Mouse (Mus musculus): ENCODE results near the gene Usp22. TPM values are rescaled to one million over a fixed set of nuclear protein-coding genes. Genes with fewer than 3 reads are reported as not detected.

Usp22 gene
- polyA plus RNA-seq, 1 experiment from 2014 or later, result 255 TPM

DNA sequence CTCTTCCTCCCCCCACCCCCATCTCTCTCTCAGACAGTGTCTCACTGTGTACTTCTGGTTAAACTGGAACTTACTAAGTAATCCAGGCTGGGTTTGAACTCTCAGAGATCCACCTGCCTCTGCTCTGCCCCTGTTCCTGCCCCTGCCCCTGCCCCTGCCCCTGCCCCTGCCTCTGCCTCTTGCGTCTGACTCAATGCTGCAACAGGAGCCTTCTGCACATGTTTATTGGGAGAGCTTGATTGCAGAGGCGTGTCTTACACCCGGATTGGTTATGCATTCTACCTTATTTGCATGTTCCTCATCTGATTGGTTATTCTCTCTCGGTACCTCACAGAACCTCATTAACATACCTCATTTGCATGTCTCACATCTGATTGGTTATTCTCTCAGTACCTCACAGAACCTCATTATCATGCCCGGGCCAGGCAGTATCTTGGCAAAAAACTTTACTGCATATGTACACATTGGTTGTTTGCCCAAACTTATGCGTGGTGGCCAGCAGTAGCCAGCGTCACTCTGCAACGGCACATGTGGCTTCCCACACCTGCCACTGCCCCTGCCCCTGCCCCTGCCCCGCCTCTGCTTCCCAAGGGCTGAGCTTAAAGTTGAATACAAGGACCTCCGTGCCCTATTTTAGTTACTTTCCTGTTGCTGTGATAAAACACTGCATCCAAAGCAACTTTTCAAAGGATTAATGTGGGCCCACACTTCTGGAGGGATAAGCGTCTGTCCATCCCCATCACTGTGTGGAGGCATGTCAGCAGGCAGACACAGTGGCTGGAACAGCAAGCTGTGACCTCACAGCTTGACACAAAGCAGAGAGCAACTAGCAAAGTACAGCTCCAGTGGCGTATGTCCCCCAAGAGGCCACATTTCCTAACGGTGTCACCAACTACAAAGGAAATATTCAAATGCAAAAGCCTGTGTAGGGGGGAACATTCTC, 72.2 kb downstream of the Usp22 start:
- peak; percentile 11 for DNase-seq (ENCODE audit: low spot score)
- Histone ChIP-seq H3K27me3 (ENCODE audit: insufficient read depth, poor library complexity, severe bottlenecking) (peaks cover 4% of the 10 kb centered on the region; the same call in 1 of the 2 replicates), H3K36me3 (no peaks in the 10 kb centered on the region), H3K4me3 (no peak overlapping the region), H3K4me1 (replicated peaks) (peaks cover 16% of the 10 kb centered on the region), H3K27ac (no peak overlapping the region), H3K9me3 (no peaks in the 10 kb centered on the region)
- 56% methylated on average over 13 of the region's 13 CpGs for WGBS

Other genes starting within 250 kb of the Usp22 start
- 55.9 and 67.5 TPM in 2 replicates for gene Map2k3, start 243.0 kb downstream of the Usp22 start, polyA plus RNA-seq (2016; fragmentation: Nextera tagmentation; extraction: Ambion mirVana)
- gene Kcnj12, start 152.5 kb downstream of the Usp22 start, polyA plus RNA-seq (2016; fragmentation: Nextera tagmentation; extraction: Ambion mirVana), result 2.9 and 3.7 TPM in 2 replicates
- 0.73 and 1.5 TPM in 2 replicates for gene Tnfrsf13b, start 48.3 kb downstream of the Usp22 start, polyA plus RNA-seq (2016; fragmentation: Nextera tagmentation; extraction: Ambion mirVana)
- not detected in 2 replicates for gene Aldh3a1, start 32.5 kb upstream of the Usp22 start, polyA plus RNA-seq (2016; fragmentation: Nextera tagmentation; extraction: Ambion mirVana)
- 22.6 and 23.6 TPM in 2 replicates for gene Aldh3a2, start 92.4 kb upstream of the Usp22 start, polyA plus RNA-seq (2016; fragmentation: Nextera tagmentation; extraction: Ambion mirVana)
- gene Slc47a2, start 167.8 kb upstream of the Usp22 start, polyA plus RNA-seq (2016; fragmentation: Nextera tagmentation; extraction: Ambion mirVana), result not detected in 2 replicates
- gene Slc47a1, start 203.3 kb upstream of the Usp22 start, polyA plus RNA-seq (2016; fragmentation: Nextera tagmentation; extraction: Ambion mirVana), result 0.05 and 0.10 TPM in 2 replicates